Mouse (Mus musculus): ENCODE results near the gene Lrrc61. TPM values are rescaled to one million over a fixed set of nuclear protein-coding genes. Genes with fewer than 3 reads are reported as not detected.

Lrrc61 gene
- total RNA-seq, 2 experiments from 2014 or later, result 29.0 to 30.6 TPM

- intact Hi-C loops (cut with DNase I), result no loop called here
- DNase-seq (ENCODE audit: low spot score in 2 of 2), result no peak
Measured at GRCm38 (mm10) chr6:48614756-48615155, 60.2 kb downstream of the Lrrc61 start.

- DNase-seq (ENCODE audit: low spot score in 2 of 2), result no peak
- intact Hi-C loops (cut with DNase I), result no loop called here
Measured at GRCm38 (mm10) chr6:48620031-48620430, 65.4 kb downstream of the Lrrc61 start.

Other genes starting within 250 kb of the Lrrc61 start
- 10 to 100 TPM; 46.8 to 49.9 TPM for gene Krba1, start 159.2 kb upstream of the Lrrc61 start, total RNA-seq (2021)
- 10 to 100 TPM; 15.8 to 21.2 TPM for gene Zfp467, start 109.0 kb upstream of the Lrrc61 start, total RNA-seq (2021)
- gene Sspo, start 106.6 kb upstream of the Lrrc61 start, total RNA-seq (2021), result under 1 TPM; 0.59 to 0.64 TPM
- 100 to 1,000 TPM; 520 to 530 TPM for gene Atp6v0e2, start 17.2 kb upstream of the Lrrc61 start, total RNA-seq (2021)
- 10 to 100 TPM; 10.3 to 10.9 TPM for gene Rarres2, start 18.0 kb downstream of the Lrrc61 start, total RNA-seq (2021)
- not detected for gene Gm45021, start 34.8 kb downstream of the Lrrc61 start, total RNA-seq (2021)
- 10 to 100 TPM; 34.0 to 36.7 TPM for gene Repin1, start 39.1 kb downstream of the Lrrc61 start, total RNA-seq (2021)
- gene Gm44965, start 39.1 kb downstream of the Lrrc61 start, total RNA-seq (2021), result not detected
- gene Zfp775, start 47.3 kb downstream of the Lrrc61 start, total RNA-seq (2021), result 1 to 10 TPM; 6.0 to 7.4 TPM
- 10 to 100 TPM; 15.6 to 18.4 TPM for gene AI854703, start 72.0 kb downstream of the Lrrc61 start, total RNA-seq (2021)
- under 1 TPM; 0.97 to 0.99 TPM for gene Gimap8, start 92.4 kb downstream of the Lrrc61 start, total RNA-seq (2021)
- gene Gimap9, start 121.3 kb downstream of the Lrrc61 start, total RNA-seq (2021), result 1 to 10 TPM in 1 of 2 experiments, under 1 TPM in 1; 0.83 to 1.4 TPM
- under 1 TPM; 0.40 to 0.90 TPM for gene Gimap4, start 129.8 kb downstream of the Lrrc61 start, total RNA-seq (2021)
- gene Gimap6, start 153.4 kb downstream of the Lrrc61 start, total RNA-seq (2021), result 1 to 10 TPM; 6.4 to 6.5 TPM
- 1 to 10 TPM in 1 of 2 experiments, not detected in 1; 1.4 TPM for gene Gm28053, start 163.8 kb downstream of the Lrrc61 start, total RNA-seq (2021)
- gene Gimap7, start 163.8 kb downstream of the Lrrc61 start, total RNA-seq (2021), result not detected
- gene Gimap1, start 184.3 kb downstream of the Lrrc61 start, total RNA-seq (2021), result 1 to 10 TPM; 2.2 TPM
- gene Gimap5, start 191.4 kb downstream of the Lrrc61 start, total RNA-seq (2021), result 1 to 10 TPM in 1 of 2 experiments, under 1 TPM in 1; 0.77 to 1.5 TPM
- not detected for gene Gimap3, start 216.1 kb downstream of the Lrrc61 start, total RNA-seq (2021)